Mouse (Mus musculus) thymus, adult 18-20 months (tissue): ENCODE measurements around the gene Med29.

Source experiments
- DNase-seq, 2 experiments: peaks; one replicate each; pipeline ENCODE4 v3.0.0; 2022; ENCODE audit warnings: mixed read lengths in 2 of 2

Med29 gene

GRCm38 (mm10) chr7:28375176-28375921, 17.2 kb downstream of the Med29 start:
- peak; percentile 92 to 95 for DNase-seq

- DNase-seq = no peak
Observed at GRCm38 (mm10) chr7:28374647-28375046, 17.9 kb downstream of the Med29 start.

- DNase-seq = no peak
Observed at GRCm38 (mm10) chr7:28373891-28374495, 18.5 kb downstream of the Med29 start.

DNA sequence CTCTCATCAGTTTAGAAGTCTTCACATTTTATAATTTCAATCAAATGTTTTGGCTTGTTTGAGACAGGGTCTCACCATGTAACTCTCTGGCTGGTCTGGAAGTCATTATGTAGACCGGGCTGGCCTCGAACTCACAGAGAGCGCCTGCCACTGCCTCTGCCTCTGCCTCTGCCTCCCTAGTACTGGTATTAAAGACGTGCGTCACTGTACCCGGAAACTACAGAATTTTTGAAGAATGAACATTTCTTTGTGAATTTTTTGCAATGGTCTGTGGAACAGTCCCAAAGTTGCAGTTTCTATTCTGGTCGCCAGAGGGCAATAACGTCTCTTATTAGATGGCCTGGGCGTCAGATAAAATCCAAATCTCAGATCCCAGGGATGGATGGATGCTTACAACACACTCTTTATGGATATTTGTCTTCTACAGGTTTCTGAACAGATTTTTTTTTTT, 19.4 kb downstream of the Med29 start:
- DNase-seq = peak in 1 of 2 experiments; percentile 74

- DNase-seq = peak; percentile 94 to 97
Observed at GRCm38 (mm10) chr7:28372251-28373108, 20.0 kb downstream of the Med29 start, which contains the start of gene Plekhg2. Gene Plekhg2, minus strand, starts transcription at chr7:28372599.

DNA sequence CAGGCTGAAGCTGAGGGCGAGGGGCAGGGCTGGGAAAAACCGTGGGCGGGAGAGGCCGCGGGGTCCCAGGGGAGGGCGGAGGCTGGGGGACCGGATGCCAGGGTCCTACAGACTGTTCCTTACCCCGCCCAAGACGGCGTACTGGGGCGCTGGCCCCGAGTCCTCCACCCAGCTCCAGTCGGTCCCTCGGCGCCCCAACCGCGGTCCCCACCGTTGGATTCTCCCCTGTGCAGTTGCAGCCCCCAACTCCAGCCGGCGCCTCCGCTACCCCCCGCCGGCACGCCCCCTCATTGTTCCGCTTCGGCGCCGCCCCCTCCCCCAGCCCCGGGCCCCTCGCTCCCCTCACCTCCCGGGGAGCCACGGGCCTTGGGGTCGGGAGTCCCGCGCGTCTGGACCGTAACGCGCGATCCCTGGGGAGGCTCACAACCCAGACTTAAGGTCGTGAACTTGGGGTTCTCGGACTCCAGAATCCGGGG, 21.0 kb downstream of the Med29 start:
- peak; percentile 74 to 81 for DNase-seq

DNA sequence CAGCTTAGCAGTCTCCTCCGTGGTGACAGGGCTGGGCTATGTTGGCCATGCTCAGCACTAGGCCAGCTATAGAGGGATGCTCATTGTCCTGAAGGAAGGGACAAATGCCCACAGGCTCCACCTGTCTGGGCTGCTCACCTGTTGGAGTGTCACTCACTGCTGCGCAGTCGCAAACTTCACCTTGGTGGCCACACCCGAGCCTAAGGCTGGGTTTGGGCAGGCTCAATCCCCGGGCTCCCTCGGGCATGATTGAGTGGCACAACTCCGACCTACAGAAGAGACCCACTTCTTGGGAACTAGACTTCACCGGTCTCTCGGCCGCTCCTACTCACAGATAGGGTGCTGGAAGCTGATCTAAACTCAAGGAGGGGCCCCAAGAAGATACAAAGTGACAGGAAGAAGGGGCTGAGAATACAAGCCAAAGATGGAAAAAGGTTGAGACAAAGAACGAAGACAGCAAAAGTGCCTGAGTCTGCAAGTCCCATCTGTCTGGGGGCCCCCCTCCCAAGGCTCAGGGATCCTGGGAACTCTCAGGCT, 21.5 kb downstream of the Med29 start:
- peak in 1 of 2 experiments; percentile 47 for DNase-seq

GRCm38 (mm10) chr7:28370051-28370450, 22.5 kb downstream of the Med29 start:
- DNase-seq = no peak

GRCm38 (mm10) chr7:28368276-28368920, 24.1 kb downstream of the Med29 start:
- no peak for DNase-seq

- no peak for DNase-seq
Observed at GRCm38 (mm10) chr7:28367663-28368275, 24.7 kb downstream of the Med29 start.

DNA sequence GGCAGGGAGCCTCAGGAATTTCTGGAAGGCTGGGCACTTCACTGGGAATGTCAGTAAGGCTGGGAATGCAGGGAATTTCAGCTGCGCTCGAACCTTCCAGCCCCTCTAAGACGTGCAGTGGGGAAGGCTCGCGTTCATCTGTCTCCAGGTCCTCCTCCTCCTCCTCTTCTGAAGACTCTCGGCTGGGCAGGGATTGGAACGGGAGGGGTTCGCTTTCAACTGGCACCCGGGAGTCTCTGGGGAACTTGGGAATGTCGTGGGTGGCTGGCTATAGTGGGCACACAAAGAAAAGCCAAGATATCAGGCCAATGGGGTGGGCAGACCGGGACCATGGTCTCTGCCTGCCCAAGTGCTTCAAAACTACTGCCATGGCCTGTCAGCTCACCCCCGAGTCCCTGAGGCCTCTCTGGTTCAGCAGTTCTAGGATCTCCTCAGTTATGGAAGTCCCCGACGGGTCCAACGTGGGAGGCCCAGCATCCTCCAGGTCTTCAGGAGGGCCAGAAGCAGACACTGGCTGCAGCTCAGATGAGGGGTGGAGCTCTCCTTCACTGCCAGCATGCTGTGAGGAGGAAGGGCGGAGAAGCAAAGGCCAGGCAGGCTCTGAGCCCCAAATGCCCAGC, 30.0 kb downstream of the Med29 start:
- DNase-seq = no peak

- peak in 1 of 2 experiments; percentile 8 for DNase-seq
Observed at GRCm38 (mm10) chr7:28361647-28362341, 30.7 kb downstream of the Med29 start.

DNA sequence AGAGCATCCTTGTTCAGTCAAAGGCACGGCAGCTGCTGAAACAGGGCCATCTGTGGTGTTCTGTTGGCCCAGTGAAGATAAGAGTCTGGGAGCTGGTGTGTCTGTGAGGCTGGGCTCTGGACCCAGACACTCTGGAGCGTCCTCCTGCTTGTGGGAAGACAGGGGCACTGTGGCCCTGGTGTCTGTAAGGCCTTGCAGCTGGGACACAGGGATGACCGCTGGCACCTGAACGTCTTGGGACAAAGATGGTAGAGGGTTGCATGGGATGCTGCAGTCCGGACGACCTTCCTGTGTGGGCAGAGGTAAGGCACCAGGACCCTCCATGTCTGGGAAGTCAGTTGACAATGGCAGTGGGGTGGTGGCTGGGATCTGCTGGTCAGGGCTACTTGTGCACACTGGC, 32.2 kb downstream of the Med29 start:
- DNase-seq = no peak

GRCm38 (mm10) chr7:28359854-28360253, 32.7 kb downstream of the Med29 start:
- no peak for DNase-seq

GRCm38 (mm10) chr7:28358431-28358830, 34.1 kb downstream of the Med29 start:
- no peak for DNase-seq

DNA sequence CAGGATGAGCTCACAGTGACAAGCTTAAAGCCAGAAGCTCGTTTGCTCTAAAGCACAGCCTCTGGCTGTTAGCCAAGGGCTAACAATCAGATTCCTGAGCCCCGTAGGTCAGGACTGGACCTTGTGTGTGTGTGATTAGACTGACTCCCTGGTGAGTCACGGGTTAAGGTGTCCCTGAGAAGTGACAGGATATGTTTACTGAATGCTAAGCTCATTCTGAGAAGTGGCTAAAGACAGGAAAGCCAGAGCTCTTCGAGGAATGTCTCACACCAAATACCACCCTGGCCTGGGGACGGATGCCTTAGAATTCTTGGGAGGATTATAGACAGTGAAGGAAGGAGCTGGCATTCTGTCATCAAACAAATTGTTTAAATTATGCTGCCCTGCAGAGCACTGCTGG, 34.5 kb downstream of the Med29 start:
- DNase-seq = no peak

DNA sequence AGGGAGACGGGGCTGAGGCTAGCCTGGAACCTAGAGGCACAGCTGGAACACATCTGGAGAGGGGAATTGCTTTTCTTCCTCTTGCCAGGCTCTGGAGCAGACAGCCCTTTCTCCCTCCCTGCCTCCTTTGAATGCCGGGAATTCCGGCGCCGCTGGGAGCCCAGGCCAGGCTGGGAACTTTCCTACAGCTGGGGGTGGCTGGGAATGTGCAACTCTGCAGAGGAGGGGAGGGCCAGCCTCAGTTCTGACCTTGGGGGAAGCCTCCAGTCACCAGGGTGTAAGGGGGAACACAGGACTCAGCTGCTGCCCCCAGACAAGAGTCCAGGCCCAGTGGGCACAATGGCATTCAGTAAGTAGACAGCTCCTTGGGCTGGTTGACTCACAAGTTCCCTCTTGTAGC, 35.5 kb downstream of the Med29 start:
- DNase-seq = no peak

- DNase-seq = peak; percentile 42 to 61
Observed at GRCm38 (mm10) chr7:28355221-28355620, 37.3 kb downstream of the Med29 start.

DNA sequence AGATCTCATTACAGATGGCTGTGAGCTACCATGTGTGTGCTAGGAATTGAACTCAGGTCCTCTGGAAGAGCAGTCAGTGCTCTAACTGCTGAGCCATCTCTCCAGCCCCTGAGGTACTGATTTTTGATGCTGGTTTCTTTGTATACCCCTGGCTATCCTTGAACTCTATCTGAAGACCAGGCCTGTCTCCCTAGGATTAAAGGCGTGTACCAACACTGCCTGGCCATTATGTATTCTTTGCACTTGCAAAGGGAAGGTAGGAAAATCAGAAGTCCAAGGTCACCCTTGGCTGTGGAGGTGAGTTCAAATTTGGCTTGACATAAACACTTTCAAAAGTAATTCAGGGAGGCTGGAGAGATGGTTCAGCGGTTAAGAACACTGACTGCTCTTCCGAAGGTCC, 37.9 kb downstream of the Med29 start:
- no peak for DNase-seq

DNA sequence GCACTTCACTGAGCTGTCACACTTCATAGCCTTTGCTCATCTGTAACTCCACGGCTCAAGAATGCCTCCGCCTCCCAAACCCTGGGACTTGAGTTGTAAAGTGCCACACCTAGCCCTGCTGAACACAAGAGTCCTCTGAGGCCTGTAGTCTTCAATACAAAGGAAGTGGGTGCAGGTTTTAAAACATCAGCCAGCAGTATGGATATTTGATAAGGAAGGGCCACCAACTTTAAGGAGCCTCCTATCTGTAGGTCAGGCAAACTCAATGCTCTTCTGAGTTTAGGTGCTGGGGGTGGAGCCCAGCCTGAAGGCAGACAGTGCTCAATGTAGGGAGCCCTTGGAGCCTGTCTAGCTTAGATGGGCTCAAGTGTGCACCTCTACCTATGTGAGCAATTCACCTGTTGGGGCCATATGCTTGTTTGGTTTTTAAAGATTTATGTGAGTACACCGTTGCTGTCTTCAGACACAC, 38.4 kb downstream of the Med29 start:
- no peak for DNase-seq

DNA sequence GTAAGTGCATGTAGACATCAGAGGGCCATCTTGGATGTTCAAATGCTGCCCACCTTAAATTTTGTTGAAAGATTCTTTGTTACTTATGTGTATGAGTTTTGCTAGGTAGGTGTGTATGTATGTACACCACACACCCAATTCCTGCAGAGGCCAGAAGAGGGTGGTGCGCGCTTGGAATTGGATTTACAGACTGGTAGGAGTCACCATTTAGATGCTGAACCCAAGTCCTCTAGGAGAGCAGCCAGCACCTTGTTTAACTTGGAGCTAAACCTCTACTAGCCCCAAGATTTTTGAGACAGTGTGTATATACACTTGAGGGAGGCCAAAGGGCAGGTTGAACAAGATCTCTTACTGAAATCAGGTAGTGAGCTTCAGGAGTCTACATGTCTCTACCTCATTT, 39.2 kb downstream of the Med29 start:
- no peak for DNase-seq
